Mouse (Mus musculus) ES-E14 (cell line): Measurements from ENCODE around the gene Plcb2. TPM values are rescaled to one million over a fixed set of nuclear protein-coding genes. Genes with fewer than 3 reads are reported as not detected.
A peak's percentile ranks its signal among the peaks of the same experiment; 100 is the strongest.

Experiments
- DNase-seq: peaks from one replicate; pipeline ENCODE4 v3.0.0-alpha.2; 2013; ENCODE audit warnings: low read depth, low spot score
- H3K27ac ChIP-seq: 2 replicates; pipeline ENCODE4 v1.5.1; 2012; ENCODE audit warnings: low read depth, mild to moderate bottlenecking, low read length, moderate library complexity, mixed read lengths; ENCODE audit not compliant: poor library complexity, insufficient read depth, severe bottlenecking
- H3K36me3 ChIP-seq: 2 replicates; pipeline ENCODE4 v1.6.1; 2012; ENCODE audit warnings: mild to moderate bottlenecking, low read length, moderate library complexity, mixed read lengths; ENCODE audit not compliant: control insufficient read depth, poor library complexity, insufficient read depth, severe bottlenecking
- H3K4me1 ChIP-seq, 2 experiments: fragments of 150-350 bp in 1 of 2; sonication (generic) in 1 of 2; 2 replicates each; pipeline ENCODE4 v1.6.1; 2012; ENCODE audit warnings: low read length in 2 of 2, mild to moderate bottlenecking in 1 of 2, mixed read lengths in 1 of 2; ENCODE audit not compliant: control insufficient read depth in 2 of 2, insufficient read depth in 2 of 2, poor library complexity in 1 of 2
- H3K4me3 ChIP-seq, 2 experiments: fragments of 150-350 bp in 1 of 2; sonication (generic) in 1 of 2; 2 replicates each; pipeline ENCODE4 v1.5.1; 2012; ENCODE audit warnings: low read length in 2 of 2, low read depth in 1 of 2, mild to moderate bottlenecking in 1 of 2, mixed read lengths in 1 of 2; ENCODE audit not compliant: insufficient read depth in 1 of 2, poor library complexity in 1 of 2, severe bottlenecking in 1 of 2
- H3K9ac ChIP-seq: 2 replicates; pipeline ENCODE4 v1.6.1; 2012; ENCODE audit warnings: low read depth, mild to moderate bottlenecking, low read length, mixed read lengths; ENCODE audit not compliant: poor library complexity, insufficient read depth, severe bottlenecking
- H3K9me3 ChIP-seq: fragments of 150-350 bp; sonication (generic); 2 replicates; pipeline ENCODE4 v1.6.1; 2012; ENCODE audit warnings: low read depth, mild to moderate bottlenecking, low read length; ENCODE audit not compliant: control insufficient read depth, insufficient read depth
- CHD2 ChIP-seq: IDR thresholded peaks from 2 replicates; pipeline ENCODE4 v1.6.1; 2014; ENCODE audit warnings: mild to moderate bottlenecking, low read depth, low read length, inconsistent platforms
- HCFC1 ChIP-seq: IDR thresholded peaks from 2 replicates; pipeline ENCODE4 v1.6.1; 2012; ENCODE audit warnings: low read length, inconsistent platforms, borderline replicate concordance; ENCODE audit not compliant: insufficient read depth
- MAFK ChIP-seq: IDR thresholded peaks from 2 replicates; pipeline ENCODE4 v1.6.1; 2014; ENCODE audit warnings: mild to moderate bottlenecking, low read depth, low read length, inconsistent platforms; ENCODE audit not compliant: insufficient read depth
- ZC3H11A ChIP-seq: IDR thresholded peaks from 2 replicates; pipeline ENCODE4 v1.6.1; 2012; ENCODE audit warnings: low read depth, mild to moderate bottlenecking, inconsistent platforms, low read length, borderline replicate concordance
- ZNF384 ChIP-seq: IDR thresholded peaks from 2 replicates; pipeline ENCODE4 v1.6.1; 2012; ENCODE audit warnings: low read depth, low read length, inconsistent platforms
- in situ Hi-C, 2 experiments: fragments of 600-800 bp; cut with MboI; formaldehyde crosslinking; loops; one replicate each; pipeline ENCODE4 v1.15.1; 2025; ENCODE audit warnings: low sequenced_read_pairs in 2 of 2, inconsistent platforms in 1 of 2; ENCODE audit not compliant: unreplicated experiment in 2 of 2
- total RNA-seq: library from RNA; depleted of rRNA; stranded (reverse); fragments of 300-350 nt; gene quantifications from 2 replicates; pipeline ENCODE4 v1.2.3, GENCODE M21; 2012

Gene Plcb2
- total RNA-seq, 1 experiment, result 0.09 TPM

DNA sequence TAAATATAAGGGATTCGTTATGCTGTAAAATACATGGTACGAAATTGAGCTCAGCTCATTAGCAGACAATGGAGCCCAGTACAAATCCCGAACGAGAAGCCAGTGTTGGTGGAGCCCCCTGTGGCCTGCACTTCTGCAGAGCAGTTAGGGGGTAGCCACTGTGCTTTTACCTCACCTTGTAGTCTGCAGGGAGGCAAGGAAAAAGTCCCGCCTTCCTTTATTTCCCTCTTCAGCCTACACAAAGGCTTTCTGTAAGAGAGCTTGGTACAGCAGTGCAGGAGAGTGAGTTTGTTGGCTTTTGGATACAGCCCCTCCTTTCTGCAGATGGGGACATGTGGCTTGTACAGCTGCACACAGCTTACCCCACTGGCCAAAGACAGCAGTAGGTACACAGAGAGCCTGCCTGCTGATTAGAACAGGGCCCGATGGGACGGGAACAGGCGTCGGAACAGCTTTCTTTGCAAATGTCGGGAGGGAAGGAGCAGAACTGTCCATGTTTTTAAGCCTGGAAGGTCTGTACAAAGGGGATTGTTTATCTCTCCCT is 21.2 kb upstream of the Plcb2 start:
- no peak overlapping the region for H3K9ac ChIP-seq
- in situ Hi-C loops, result loop anchor here in 1 of 2 experiments (5.0 kb wide), 1 partner anchor 148 kb away; no protein-coding TSS in a partner anchor
- no peak overlapping the region for H3K27ac ChIP-seq
- no peak for DNase-seq
- H3K36me3 ChIP-seq, result no peaks in the 10 kb centered on the region
- no peak for TF ChIP-seq MAFK
- no peak for TF ChIP-seq HCFC1
- TF ChIP-seq CHD2, result no peak
- no peak for TF ChIP-seq ZNF384
- TF ChIP-seq ZC3H11A, result no peak
- no peaks in the 10 kb centered on the region for H3K9me3 ChIP-seq
- H3K4me1 ChIP-seq, result no peaks in the 10 kb centered on the region
- H3K4me3 ChIP-seq, result no peak overlapping the region

DNA sequence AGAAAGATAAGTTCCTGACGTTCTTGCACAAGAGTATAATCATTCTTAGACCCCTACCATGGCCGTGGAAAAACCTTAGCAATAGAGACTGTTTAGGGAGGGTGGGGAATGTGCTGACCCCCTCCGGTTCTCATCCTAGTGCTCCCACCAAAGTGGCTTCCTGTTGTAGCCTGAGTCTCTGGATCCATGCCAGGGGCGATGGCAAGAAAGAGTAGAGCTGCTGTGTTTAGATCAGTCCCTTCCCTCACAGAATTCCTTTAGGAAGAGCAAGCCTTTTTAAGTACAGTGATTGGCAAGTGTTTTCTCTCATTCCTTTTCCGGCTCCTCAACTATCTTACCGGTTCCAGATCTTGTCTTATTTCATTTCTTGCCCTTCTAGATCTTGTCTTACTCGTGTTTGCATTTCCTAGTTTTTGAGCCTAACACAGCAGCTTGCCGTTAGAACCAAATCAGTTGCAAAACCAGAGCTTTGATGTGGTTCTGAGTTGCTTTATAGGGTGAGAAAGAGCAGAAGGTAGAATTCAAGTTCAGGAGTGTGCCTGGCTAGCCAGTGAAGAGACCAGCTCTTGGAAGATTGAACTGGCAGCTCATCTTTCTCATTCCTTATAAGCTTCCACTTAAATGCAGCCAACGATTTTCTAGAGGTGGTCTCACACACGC is 19.2 kb upstream of the Plcb2 start:
- in situ Hi-C loops, result loop anchor here in 1 of 2 experiments (5.0 kb wide), 1 partner anchor 150 kb away; no protein-coding TSS in a partner anchor
- H3K4me3 ChIP-seq, result no peak overlapping the region

DNA sequence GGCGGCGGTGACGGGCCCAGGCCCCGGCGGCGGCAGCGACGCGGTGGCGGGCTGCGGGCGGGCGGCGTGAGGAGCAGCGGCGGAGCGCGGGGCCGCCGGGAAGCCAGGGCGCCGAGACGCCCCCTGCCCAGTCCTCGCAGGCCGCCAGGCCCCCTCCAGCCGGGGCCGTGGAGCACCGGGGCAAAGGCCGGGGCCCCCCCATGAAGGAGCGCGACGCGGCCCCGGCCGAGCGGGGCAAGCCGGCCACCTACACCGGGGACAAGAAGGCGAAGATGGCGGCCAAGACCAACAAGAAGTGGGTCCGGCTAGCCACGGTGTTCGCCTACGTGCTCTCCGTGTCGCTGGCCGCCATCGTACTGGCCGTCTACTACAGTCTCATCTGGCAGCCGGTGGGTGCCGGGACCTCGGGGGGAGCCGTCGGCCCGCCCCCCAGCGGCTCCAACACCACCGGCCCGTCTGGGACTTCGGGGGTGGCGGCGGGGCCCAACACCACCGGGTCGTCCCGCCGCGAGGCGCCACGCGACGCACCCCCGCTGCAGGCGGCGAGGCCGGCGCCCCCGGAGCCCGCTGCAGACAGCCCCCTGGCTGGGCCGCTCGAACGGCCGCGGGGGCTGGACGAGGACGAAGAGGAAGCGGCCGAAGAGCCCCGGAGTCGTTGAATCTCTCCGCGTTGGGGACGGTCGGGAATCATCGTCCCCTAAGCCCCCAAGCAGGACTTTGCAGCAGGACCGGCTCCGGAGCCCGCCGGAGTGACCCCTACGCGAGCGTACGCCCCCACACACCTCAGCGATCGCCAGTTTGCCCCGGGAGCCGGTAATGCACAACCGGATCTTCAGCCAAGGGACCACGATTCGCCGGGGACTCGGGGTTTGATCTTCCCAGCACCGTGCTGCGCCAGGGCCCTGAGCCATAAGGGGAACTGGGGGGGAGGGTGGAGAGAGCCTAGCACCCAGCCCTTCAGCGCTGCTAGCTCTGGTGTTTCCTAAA is 18.0 kb upstream of the Plcb2 start:
- in situ Hi-C loops, result loop anchor here in 1 of 2 experiments (5.0 kb wide), 1 partner anchor 151 kb away; no protein-coding TSS in a partner anchor
- peak overlapping the region; percentile 69 for H3K9ac ChIP-seq
- no peaks in the 10 kb centered on the region for H3K9me3 ChIP-seq
- peak overlapping the region; percentile 69 to 77 for H3K4me3 ChIP-seq
- H3K4me1 ChIP-seq, result no peaks in the 10 kb centered on the region
- TF ChIP-seq MAFK (no peak), CHD2 (no peak), ZC3H11A (no peak), HCFC1 (no peak), ZNF384 (no peak)
- no peak for DNase-seq
- no peaks in the 10 kb centered on the region for H3K36me3 ChIP-seq
- no peak overlapping the region for H3K27ac ChIP-seq

More for the DNA sequence above, 19.2 kb upstream of the Plcb2 start:
- no peak for DNase-seq
- Histone ChIP-seq H3K36me3 (no peaks in the 10 kb centered on the region), H3K4me1 (no peaks in the 10 kb centered on the region), H3K9me3 (no peaks in the 10 kb centered on the region), H3K9ac (no peak overlapping the region), H3K27ac (no peak overlapping the region)
- TF ChIP-seq ZC3H11A, result no peak

DNA sequence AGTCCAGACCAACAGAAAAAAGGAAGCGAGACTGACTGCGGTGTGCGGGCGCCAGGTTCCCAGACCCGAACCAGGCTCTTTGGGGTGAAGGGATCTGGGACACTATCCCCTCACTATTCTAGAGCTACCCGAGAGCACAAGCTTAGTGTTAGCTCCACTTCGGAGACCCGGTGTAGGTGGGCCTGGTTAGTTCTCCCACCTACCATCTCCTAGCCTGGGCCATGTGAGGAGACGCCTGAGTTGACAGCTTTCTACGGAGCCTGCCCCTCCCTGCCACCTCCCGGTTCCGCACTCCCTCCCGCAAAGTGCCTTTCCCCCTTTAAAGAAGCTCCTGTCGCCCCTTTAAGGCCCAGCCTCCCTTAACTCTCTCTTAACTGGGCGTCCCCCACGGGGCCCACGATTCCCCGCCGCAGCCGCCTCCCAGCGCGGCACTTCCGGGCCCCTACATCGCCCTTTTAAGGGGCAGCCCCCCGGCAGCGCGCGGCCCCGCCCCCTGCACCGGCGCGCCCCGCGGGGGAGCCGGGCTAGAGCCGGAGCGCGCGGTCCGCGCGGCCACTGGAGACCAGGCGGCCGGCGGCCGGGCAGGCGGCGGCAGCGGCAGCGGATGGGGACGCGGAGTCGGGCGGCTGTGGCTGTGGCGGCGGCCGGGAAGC is 17.1 kb upstream of the Plcb2 start, which contains the start of gene Inafm2:
TSS of gene Inafm2 (plus strand) at position 527 of the 653 bp plus-strand sequence.
- Histone ChIP-seq H3K4me1 (no peaks in the 10 kb centered on the region), H3K9me3 (no peaks in the 10 kb centered on the region)
- in situ Hi-C loops, result loop anchor here in 1 of 2 experiments (5.0 kb wide), 1 partner anchor 152 kb away; no protein-coding TSS in a partner anchor

More for the DNA sequence above, 17.1 kb upstream of the Plcb2 start, which contains the start of gene Inafm2:
- DNase-seq, result no peak
- no peaks in the 10 kb centered on the region for H3K36me3 ChIP-seq
- peak within 1 kb of the TSS; percentile 69 to 77 for H3K4me3 ChIP-seq
- peak within 1 kb of the TSS; percentile 69 for H3K9ac ChIP-seq
- no peak for TF ChIP-seq ZNF384
- TF ChIP-seq ZC3H11A, result peak; percentile 82; the same call in 1 of the 2 replicates
- no peak for TF ChIP-seq CHD2
- TF ChIP-seq HCFC1, result 0 out of 2 replicates have a peak, but pooled peaks have one; percentile 30
- TF ChIP-seq MAFK, result no peak
- H3K27ac ChIP-seq, result no peak within 1 kb of the TSS
